Mouse (Mus musculus): ENCODE data around the gene Tsga10. TPM values are rescaled to one million over a fixed set of nuclear protein-coding genes. Genes with fewer than 3 reads are reported as not detected.

Gene Tsga10
- polyA plus RNA-seq (2012; rRNA removed), result 0.10 TPM in 1 of 2 replicates, not detected in the other

GRCm38 (mm10) chr1:37866286-37866685 lies at the start of gene Tsga10:
Gene Tsga10, minus strand, starts transcription at chr1:37866429.
- TF ChIP-seq CTCF (IDR thresholded peaks at IDR 0.05; ENCODE audit: extremely low read depth, insufficient read length, insufficient replicate concordance, low read depth, low read length) (no peak), POLR2A (IDR thresholded peaks at IDR 0.05; ENCODE audit: low read depth, low read length) (no peak)
- no peaks in the 10 kb centered on the region for H3K4me1 ChIP-seq (ENCODE audit: control insufficient read depth, insufficient read depth, insufficient read length, low read length)
- H3K27me3 ChIP-seq (ENCODE audit: control insufficient read depth, insufficient read depth, low read length), result no peaks in the 10 kb centered on the region
- H3K27ac ChIP-seq (ENCODE audit: insufficient read depth, low read depth, low read length), result peak within 1 kb of the TSS; percentile 82
- 66% methylated on average over 6 of the region's 6 CpGs for WGBS
- no peaks in the 10 kb centered on the region for H3K36me3 ChIP-seq (ENCODE audit: control insufficient read depth, insufficient read depth, low read length)
- peak within 1 kb of the TSS; percentile 78 for H3K4me3 ChIP-seq (ENCODE audit: low read depth, low read length)

GRCm38 (mm10) chr1:37912751-37913150 lies 46.5 kb upstream of the Tsga10 start:
- TF ChIP-seq POLR2A (IDR thresholded peaks at IDR 0.05; ENCODE audit: low read depth, low read length) (no peak), CTCF (IDR thresholded peaks at IDR 0.05; ENCODE audit: extremely low read depth, insufficient read length, insufficient replicate concordance, low read depth, low read length) (no peak)
- no peaks in the 10 kb centered on the region for H3K4me1 ChIP-seq (ENCODE audit: control insufficient read depth, insufficient read depth, insufficient read length, low read length)
- H3K27me3 ChIP-seq (ENCODE audit: control insufficient read depth, insufficient read depth, low read length), result no peaks in the 10 kb centered on the region
- H3K36me3 ChIP-seq (ENCODE audit: control insufficient read depth, insufficient read depth, low read length), result no peaks in the 10 kb centered on the region
- WGBS, result 42% methylated on average over 2 of the region's 2 CpGs
- H3K4me3 ChIP-seq (ENCODE audit: low read depth, low read length), result no peak overlapping the region
- H3K27ac ChIP-seq (ENCODE audit: insufficient read depth, low read depth, low read length), result no peak overlapping the region

- WGBS, result 35% methylated on average over 6 of the region's 6 CpGs
- no peak overlapping the region for H3K27ac ChIP-seq (ENCODE audit: insufficient read depth, low read depth, low read length)
- TF ChIP-seq CTCF (IDR thresholded peaks at IDR 0.05; ENCODE audit: extremely low read depth, insufficient read length, insufficient replicate concordance, low read depth, low read length), result peak; percentile 24; the same call in 1 of the 2 replicates
- no peak for TF ChIP-seq POLR2A (IDR thresholded peaks at IDR 0.05; ENCODE audit: low read depth, low read length)
- no peak overlapping the region for H3K4me3 ChIP-seq (ENCODE audit: low read depth, low read length)
- H3K36me3 ChIP-seq (ENCODE audit: control insufficient read depth, insufficient read depth, low read length), result peaks cover 14% of the 10 kb centered on the region
- no peaks in the 10 kb centered on the region for H3K27me3 ChIP-seq (ENCODE audit: control insufficient read depth, insufficient read depth, low read length)
- H3K4me1 ChIP-seq (ENCODE audit: control insufficient read depth, insufficient read depth, insufficient read length, low read length), result no peaks in the 10 kb centered on the region
These were observed 36.9 kb upstream of the Tsga10 start for GRCm38 (mm10) chr1:37903178-37903577.

- no peak overlapping the region for H3K4me3 ChIP-seq (ENCODE audit: low read depth, low read length)
- TF ChIP-seq CTCF (IDR thresholded peaks at IDR 0.05; ENCODE audit: extremely low read depth, insufficient read length, insufficient replicate concordance, low read depth, low read length), result no peak
- TF ChIP-seq POLR2A (IDR thresholded peaks at IDR 0.05; ENCODE audit: low read depth, low read length), result no peak
- 70% methylated on average over 6 of the region's 6 CpGs for whole genome bisulfite sequencing
- no peak overlapping the region for H3K27ac ChIP-seq (ENCODE audit: insufficient read depth, low read depth, low read length)
- H3K4me1 ChIP-seq (ENCODE audit: control insufficient read depth, insufficient read depth, insufficient read length, low read length), result no peaks in the 10 kb centered on the region
- H3K27me3 ChIP-seq (ENCODE audit: control insufficient read depth, insufficient read depth, low read length), result no peaks in the 10 kb centered on the region
- peaks cover 33% of the 10 kb centered on the region for H3K36me3 ChIP-seq (ENCODE audit: control insufficient read depth, insufficient read depth, low read length)
These were observed 34.1 kb upstream of the Tsga10 start for GRCm38 (mm10) chr1:37900288-37900687.

- peaks cover 36% of the 10 kb centered on the region for H3K36me3 ChIP-seq (ENCODE audit: control insufficient read depth, insufficient read depth, low read length)
- H3K4me1 ChIP-seq (ENCODE audit: control insufficient read depth, insufficient read depth, insufficient read length, low read length), result no peaks in the 10 kb centered on the region
- H3K4me3 ChIP-seq (ENCODE audit: low read depth, low read length), result no peak overlapping the region
- no peaks in the 10 kb centered on the region for H3K27me3 ChIP-seq (ENCODE audit: control insufficient read depth, insufficient read depth, low read length)
- WGBS, result 50% methylated on average over 4 of the region's 4 CpGs
- TF ChIP-seq CTCF (IDR thresholded peaks at IDR 0.05; ENCODE audit: extremely low read depth, insufficient read length, insufficient replicate concordance, low read depth, low read length), result no peak
- no peak for TF ChIP-seq POLR2A (IDR thresholded peaks at IDR 0.05; ENCODE audit: low read depth, low read length)
- H3K27ac ChIP-seq (ENCODE audit: insufficient read depth, low read depth, low read length), result no peak overlapping the region
These were observed 33.6 kb upstream of the Tsga10 start for GRCm38 (mm10) chr1:37899816-37900215.

GRCm38 (mm10) chr1:37894606-37895005 lies 28.4 kb upstream of the Tsga10 start:
- Histone ChIP-seq H3K4me3 (ENCODE audit: low read depth, low read length) (no peak overlapping the region), H3K27me3 (ENCODE audit: control insufficient read depth, insufficient read depth, low read length) (no peaks in the 10 kb centered on the region), H3K27ac (ENCODE audit: insufficient read depth, low read depth, low read length) (no peak overlapping the region), H3K36me3 (ENCODE audit: control insufficient read depth, insufficient read depth, low read length) (peaks cover 42% of the 10 kb centered on the region), H3K4me1 (ENCODE audit: control insufficient read depth, insufficient read depth, insufficient read length, low read length) (peaks cover 3% of the 10 kb centered on the region; the same call in 1 of the 2 replicates)
- no peak for TF ChIP-seq POLR2A (IDR thresholded peaks at IDR 0.05; ENCODE audit: low read depth, low read length)
- no peak for TF ChIP-seq CTCF (IDR thresholded peaks at IDR 0.05; ENCODE audit: extremely low read depth, insufficient read length, insufficient replicate concordance, low read depth, low read length)

- 33% methylated on average over 3 of the region's 3 CpGs for WGBS
- H3K27me3 ChIP-seq (ENCODE audit: control insufficient read depth, insufficient read depth, low read length), result no peaks in the 10 kb centered on the region
- H3K4me1 ChIP-seq (ENCODE audit: control insufficient read depth, insufficient read depth, insufficient read length, low read length), result peaks cover 5% of the 10 kb centered on the region; the same call in 1 of the 2 replicates
- peaks cover 17% of the 10 kb centered on the region for H3K36me3 ChIP-seq (ENCODE audit: control insufficient read depth, insufficient read depth, low read length)
- no peak for TF ChIP-seq CTCF (IDR thresholded peaks at IDR 0.05; ENCODE audit: extremely low read depth, insufficient read length, insufficient replicate concordance, low read depth, low read length)
- TF ChIP-seq POLR2A (IDR thresholded peaks at IDR 0.05; ENCODE audit: low read depth, low read length), result no peak
- H3K4me3 ChIP-seq (ENCODE audit: low read depth, low read length), result no peak overlapping the region
- no peak overlapping the region for H3K27ac ChIP-seq (ENCODE audit: insufficient read depth, low read depth, low read length)
These were observed 25.2 kb upstream of the Tsga10 start for GRCm38 (mm10) chr1:37891400-37891799.
